Mouse (Mus musculus) testis, postnatal 14 days (tissue): ENCODE measurements around the gene Cdpf1.

Experiments
- DNase-seq: peaks from one replicate; pipeline ENCODE4 v3.0.0; 2021; ENCODE audit warnings: low spot score

Gene Cdpf1

DNA sequence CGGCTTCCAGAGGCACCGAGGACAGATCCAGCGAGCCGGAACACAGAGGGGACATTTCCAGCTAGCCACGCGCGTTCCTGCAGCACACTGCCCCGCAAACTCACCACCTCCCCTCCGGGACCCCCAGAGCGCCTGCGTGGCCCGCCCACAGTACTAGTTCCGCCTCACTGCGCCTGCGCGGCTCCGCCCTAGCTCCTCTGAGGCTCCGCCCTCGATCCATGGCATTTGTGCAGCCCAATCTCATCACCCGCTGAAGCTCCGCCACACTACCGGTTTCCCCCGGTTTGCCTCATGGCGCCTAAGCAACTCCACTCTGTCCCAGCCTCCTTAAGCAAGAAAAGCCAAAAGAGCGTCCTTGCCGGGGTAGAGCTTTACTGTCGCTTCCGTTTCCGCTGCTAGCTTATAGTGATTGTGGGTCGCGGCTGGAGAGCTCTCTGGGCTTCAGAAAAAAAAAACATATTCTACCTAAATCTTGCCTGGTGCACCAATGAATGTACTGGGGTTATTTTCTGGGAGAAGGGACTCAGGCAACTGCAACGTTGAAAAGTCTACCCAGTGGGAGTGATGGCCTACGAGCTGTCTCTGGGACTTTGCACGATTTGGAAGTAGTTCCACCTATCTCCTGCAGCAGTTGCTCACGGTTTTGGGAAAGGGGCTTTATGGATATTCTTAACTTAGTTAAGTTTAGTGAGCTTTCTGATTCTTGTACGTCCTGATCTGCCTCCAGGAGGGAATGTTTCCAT lies at the start of gene Cdpf1:
Gene Cdpf1 (minus strand): TSS at position 163 of the 743 bp plus-strand sequence.
- peak; percentile 96 for DNase-seq

DNA sequence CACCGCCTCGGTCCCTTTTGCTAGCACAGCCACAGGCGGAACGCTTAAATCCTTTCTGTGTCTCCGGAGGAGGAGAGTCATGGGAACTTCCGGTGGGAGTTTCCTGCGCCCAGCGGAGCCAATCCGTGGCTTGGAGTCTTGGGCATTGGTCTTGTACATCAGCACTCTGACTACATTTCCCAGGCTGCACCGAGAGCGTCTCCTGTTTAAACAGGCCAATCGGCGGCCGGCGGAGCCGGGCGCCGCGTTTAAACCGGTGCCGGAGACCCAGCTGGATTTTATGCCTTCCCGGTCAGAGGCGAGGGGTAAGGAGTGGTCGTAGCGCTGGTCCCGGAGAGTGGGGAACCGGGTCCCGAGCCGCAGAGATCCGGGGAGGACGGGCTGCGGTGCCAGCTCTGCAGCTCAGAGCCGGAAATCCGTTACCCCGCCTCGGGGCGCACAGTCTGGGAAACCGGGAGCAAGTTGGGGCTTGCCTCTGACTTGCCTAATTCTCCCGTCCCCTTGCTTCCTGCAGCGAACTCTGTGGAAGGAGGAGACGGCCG lies 48.1 kb upstream of the Cdpf1 start, which contains the start of gene Gtse1:
Gene Gtse1 (plus strand): TSS at position 256 of the 542 bp plus-strand sequence.
- peak; percentile 96 for DNase-seq

DNA sequence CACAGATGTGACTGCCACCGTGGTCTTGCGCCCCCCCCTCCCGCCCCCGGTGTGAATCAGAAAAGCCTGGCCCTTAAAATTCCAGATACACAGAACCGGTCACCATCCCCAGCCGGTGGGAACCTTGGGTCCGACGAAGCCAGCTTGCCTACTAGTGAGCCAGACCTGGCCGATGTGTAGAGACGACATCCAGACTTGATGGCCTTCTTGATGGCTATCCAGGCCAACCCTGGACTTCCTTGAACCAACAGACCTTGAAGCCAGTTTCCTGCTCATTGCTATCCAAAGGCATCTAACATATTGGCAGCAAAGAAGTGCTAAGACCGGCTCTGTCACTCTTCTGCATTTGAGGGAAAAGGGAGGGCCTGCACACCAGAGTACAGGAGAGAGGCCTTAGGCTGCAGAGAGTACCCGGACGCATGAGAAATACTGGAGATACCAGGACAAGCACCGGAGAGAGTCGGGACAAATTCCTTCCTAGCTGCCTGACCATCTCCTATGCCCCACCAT lies 47.5 kb upstream of the Cdpf1 start:
- no peak for DNase-seq

DNA sequence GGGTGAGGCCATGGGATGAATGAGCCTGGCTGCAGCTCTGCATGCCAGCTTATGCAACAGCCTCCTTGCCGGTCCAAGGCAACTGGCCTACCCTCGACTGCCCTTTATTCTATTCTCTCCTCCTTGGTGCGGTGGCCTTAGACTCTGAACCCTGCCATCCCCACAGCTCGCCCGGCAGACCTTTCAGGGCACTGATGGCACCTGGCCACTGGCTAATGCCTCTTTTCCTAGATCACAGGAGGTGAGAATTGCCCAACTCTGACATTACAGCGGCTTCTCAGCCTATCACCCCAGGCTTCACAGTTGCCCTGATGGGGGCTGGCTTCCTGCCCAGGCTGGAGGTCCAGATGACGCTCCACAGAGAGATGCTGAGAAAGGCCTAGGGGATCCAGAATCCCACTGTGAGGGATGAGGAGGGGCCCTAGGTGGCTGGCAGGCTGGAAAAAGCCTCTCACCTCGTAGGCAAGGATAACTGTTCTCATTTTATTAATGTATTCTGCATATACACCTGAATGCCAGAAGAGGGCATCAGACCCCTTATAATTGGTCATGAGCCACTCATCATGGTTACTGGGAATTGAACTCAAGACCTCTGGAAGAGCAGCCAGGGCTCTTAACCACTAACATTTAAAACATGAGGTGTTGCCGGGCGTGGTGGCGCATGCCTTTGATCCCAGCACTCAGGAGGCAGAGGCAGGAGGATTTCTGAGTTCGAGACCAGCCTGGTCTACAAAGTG lies 40.3 kb upstream of the Cdpf1 start:
- no peak for DNase-seq

DNA sequence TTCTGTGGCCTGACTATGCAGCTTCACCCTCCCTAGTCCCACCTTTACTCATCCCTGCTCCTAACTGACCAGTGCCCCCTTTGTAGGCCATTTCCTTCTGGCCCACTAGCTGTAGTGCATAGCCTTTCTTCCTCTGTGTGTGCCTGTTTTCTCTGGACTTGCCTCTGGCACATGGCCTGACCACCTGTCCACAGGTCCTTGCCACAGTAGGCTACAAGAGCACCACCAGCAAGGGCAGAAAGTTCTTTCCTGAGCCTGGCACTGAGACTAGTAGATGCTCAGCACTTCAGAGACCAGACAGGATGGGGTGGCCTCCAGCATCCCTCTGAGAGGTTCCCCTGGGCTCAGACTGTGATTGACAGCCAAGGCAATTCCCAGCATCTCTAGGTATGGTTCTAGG lies 33.6 kb upstream of the Cdpf1 start:
- DNase-seq = no peak

DNA sequence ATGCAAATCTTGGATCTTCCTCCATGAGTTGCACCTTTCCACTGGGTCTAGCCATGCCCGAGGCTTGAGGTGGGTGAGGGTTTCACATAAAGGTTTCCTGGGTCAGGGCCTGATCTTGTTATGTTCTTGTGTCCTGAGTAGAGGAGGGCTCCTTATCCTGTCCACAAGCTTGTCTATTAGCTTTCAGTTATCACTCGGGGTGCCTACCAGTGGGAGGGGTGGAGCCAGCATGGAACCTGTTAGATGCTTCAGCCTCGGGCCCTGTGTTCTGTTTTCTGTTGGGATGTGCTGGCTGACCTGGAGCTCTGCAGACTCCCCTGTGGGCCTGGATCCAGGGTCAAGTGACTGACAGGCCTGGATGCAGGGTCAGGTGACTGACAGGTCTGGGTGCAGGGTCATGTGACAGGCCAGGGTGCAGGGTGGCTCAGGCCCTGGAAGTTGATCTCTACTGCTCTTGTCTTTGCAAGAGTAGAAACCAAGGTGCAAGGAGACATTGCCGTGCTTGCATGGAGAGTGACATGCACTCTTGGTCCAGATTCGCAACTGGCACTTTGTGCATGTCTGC lies 30.4 kb upstream of the Cdpf1 start:
- DNase-seq = no peak

DNA sequence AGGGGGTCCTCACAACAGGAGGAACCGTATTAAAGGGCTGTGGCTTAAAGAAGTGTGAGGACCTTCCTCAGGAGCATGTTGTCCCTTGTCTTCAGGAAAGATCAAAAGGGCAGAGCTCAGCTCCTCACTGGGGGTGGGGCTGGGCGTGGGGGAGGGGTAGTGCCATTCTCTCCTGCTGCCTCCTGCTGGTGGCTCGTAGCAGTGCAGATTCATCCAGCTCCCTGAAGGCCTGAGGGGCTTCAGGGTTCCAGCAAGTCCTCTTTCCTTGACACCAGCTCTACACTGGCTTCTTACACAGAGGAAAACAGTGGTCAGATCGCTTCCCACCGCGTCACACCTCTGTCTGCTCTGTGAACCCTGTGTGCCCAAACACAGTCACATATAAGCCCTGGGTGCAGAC lies 29.5 kb upstream of the Cdpf1 start:
- no peak for DNase-seq

DNA sequence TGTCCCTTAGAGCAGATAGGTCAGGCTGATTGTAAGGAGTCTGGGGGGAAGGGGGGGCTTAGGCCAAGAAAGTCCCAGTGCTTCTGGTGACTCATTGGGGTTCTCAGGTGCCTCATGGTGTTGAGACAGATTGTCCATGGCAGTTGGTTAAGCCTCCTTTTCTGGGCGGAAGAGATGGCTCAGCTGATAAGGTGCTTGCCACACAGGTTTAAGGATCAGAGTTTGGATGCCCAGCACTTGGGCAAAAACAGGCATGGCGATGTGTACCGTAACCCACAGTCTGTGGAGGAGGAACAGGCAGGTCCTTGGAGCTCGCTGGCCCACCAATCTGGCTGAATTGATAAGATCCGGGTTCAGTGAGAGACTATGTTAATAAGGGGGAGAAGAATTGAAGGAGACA lies 25.4 kb upstream of the Cdpf1 start:
- DNase-seq = no peak

DNA sequence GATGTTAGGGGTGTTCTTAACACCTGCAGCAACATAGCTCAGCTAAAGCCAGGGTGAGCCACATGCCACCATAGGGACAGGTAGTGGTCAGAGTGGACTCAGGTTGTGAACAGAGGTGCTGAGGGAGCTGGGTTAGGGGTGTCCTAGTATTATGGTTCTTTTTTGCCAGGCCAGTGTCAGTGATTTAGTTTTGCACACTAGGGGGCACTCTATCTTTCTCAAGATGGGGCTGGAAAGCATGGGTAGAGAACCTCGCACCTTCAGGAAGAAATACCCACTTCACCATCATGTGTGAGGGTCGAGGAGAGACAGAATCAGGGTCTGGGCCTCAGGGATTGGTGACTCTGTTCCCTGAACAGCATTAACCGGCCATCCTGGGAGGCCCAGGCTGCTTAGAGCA lies 23.8 kb upstream of the Cdpf1 start:
- DNase-seq = no peak

DNA sequence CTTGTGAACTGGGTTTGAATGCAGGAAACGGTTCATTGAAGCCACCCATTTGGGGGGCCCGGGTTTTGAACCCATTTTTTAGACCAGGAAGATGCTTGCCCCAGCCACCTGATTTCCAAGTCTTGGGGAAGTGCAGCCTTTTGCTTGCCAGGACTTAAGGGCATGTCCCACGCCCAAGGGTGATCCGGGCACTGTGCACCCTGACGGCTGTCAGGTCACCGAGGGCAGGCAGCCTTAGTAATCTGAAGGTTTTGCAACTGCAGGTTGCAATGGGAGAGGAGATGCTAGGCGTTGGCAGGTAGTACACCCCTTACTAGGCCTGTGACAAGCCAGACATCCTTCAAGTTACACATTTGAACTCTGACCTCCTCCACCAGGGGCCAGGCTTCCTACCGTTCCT lies 21.1 kb upstream of the Cdpf1 start:
- DNase-seq = no peak

DNA sequence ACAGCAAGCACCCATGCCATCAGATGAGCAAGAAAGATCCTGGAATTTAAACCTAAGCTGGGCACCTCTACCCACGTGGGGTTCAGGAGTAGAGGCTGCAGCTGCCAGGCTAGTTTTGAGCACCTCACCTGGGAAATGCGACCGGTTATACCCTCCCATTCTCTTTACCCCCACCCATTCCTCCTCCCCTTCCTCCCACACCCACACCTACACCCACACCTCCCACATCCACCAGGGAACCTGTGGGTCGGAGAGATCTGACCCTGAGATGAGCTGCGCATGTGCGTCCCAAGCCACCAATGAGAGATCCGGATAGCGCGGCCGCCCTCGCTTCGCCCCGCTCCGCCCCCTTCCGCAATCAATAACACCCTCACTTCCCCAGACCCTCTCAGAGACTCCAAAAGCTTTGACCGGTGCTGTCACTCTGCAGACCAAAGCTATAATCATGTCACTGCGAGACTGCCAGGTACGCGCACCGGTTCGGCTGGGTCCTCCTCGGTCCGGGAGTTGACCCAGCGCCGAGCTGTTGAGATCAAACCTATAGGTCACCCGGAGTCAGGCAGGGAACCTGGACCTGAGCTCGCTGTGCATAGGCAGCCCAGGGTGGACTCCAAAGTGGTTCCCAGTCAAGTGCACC lies 20.6 kb upstream of the Cdpf1 start, which contains the start of gene Ttc38:
Gene Ttc38 (plus strand): TSS at position 353 of the 637 bp plus-strand sequence.
- DNase-seq = peak; percentile 77

DNA sequence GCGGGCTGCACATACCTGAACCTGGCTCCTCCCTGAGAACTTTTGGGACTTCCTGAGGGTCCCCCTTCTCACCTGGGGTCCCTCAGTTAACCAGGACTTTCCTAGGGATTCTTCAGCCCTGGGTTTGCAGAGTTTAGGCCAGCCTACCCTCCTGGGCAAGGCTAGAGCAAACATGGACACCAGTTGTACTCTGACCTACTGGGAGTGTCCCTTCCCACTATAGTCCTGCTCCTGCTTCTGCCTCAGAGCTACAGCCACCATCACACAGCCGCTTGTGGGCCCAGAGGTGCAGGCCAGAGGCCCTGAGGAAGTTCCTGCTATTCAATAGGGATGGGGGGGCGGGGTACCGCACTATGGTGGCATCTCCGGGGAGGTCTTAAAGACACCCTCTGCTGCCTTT lies 18.0 kb upstream of the Cdpf1 start:
- DNase-seq = no peak

DNA sequence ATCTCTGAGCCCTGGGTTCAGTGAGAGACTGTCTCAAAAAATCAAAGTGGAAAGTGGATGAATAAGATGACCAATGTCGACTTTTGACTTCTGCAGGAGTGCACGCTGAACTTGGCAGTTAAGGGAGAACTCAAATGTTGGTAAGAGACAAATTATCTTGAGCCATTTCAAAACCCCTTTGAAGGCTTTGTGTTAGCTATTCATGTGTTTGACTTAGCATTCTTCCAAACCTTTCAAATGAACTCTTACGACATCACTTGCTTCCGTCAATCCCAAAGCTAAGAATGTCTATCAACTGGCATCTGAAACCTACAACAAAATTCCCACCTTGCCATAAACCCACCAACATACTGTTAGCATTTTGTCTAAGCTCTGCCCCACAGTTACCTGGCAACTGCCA lies 16.6 kb upstream of the Cdpf1 start:
- no peak for DNase-seq

DNA sequence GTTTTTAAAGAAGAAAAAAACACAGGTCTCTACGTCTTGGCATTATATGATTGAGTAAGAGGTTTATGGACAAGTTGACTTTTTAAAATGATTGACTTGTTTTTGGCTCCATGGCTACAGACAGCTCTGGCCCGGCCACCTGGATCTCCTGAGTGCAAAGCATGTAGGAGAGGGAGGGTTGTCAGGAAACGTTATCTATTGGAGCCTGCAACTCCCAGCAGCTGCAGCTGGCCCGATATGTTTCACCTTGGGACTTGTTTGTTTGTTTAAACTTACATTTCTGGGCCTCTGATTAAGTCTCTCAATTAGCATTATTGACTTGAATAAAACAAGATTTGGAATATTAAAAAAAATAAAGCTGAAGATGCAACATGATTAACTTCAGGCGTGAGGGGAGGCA lies 15.2 kb upstream of the Cdpf1 start:
- no peak for DNase-seq

DNA sequence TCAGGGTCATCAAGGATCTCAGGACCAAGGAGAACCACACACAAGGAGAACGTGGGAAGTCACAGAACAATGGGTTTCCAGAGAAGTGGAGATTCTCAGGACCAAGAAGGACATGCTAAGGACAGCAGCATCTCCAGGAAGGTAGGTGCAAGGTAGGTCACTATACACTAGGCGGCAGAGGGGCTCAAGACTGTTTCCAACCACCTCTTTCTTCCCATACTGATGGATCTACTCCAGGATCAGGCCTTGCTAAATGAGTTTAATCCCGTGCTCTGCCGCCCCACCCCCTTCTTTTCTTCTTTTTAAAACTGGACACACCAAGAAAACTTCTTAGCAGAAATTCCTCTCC lies 10.5 kb upstream of the Cdpf1 start:
- DNase-seq = no peak

DNA sequence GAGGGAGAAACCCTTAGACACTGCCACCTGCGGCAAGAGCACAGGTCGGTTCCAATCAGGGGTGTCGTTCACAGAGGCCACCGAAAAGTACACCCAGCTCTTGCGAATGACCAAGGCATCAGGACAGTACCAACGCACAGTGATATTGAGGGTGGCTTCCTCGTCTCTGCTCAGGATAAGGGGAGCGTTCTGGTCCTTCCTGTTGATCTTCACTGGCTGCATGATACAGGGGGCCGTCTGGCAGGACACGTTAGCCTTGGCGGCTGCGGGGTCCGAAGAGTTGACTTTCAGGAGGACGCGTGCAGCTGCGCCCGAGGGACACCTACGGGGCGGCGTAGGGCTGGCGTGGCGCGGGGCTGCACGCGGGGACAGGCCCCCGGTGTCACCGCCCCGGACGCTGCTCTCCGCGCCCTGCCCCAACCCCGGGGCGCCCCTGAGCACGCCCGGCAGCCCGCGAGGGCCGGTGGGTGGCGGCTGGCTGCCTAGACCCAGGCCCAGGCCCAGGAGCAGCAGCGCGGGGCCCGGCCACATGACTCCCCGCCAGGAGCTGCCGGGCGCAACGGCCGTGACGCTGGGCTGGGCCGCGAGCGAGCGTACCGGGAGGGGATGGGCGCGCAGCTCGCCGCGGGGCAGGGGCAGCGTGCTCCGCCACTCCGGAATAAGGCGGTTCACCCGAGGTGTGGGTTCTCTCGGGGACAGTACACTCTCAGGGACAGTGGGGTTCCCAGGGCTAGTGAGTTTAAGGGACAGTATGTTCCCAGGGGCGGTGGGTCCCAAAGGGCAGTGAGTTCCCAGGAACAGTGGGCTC lies 9.9 kb upstream of the Cdpf1 start, which contains the start of gene Pkdrej:
Gene Pkdrej (minus strand): TSS at position 532 of the 808 bp plus-strand sequence.
- DNase-seq = no peak

DNA sequence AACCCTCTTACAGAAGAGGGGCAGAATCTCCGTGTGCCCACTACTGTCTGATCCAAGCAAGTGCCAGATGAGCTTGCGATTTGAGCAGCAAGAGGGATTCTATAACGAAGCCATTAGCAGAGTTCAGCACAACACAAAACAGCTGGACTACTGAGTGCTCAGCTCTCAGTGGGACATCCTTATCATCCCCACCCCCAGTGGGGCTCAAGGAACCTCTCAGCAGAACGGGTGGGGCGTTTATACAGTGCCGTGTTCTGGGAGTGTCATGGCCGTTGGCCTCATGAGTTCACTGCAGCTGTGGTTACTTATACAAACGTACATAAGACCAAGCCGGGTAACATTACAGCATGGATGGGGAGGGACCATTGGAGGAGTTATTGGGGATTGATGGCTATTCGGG lies 1.9 kb upstream of the Cdpf1 start:
- no peak for DNase-seq

DNA sequence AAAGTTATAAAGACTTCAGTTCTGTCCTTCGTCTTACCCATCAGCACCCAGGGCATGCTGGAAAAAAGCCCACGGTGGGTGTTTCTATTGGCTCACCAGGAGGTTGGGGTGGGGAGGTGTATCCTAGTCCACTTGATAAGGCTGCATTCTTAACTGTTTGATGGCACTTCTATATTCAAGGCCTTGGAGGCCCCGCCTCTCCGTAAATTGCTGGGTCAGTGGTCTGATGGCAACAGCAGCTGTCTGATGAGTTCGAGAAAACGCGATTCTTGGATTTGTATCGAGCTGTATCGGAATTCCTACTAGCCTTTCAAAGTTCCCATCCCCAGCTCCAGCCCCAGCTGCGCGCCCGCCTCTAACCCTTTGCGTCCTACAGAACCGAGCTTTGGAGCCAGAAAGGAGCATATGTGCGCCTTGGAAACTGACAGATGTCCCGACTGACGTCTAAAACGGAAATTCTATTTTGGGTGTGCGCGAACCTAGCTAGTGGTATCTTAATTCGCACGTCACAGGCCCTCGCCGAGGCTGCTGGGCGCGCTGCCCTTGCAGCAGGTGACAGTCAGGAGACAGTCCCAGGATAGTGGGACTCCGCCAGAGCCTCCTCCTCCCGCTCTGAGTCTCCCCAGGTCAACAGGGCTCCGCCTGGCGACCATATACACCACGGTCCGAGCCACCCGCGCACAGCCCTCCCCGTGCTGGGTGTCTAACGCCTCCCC lies 533 bp downstream of the Cdpf1 start:
- peak; percentile 41 for DNase-seq

DNA sequence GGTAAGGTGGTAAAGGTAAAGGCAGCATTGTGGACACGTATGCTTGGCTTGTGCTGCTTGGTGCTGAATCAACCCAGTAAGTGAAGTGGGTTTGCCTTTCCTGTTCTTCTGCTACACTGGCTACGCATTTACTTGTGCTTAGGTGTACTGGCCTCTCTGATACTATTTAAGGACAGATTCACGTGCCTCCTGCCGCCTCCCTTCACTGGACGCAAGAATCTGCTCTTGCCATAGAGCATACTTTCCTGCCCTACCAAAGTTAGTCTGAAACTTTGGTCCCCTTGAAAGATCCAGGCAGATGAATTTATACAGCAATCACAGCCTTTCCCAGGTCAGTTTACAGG lies 1.1 kb downstream of the Cdpf1 start:
- DNase-seq = no peak

DNA sequence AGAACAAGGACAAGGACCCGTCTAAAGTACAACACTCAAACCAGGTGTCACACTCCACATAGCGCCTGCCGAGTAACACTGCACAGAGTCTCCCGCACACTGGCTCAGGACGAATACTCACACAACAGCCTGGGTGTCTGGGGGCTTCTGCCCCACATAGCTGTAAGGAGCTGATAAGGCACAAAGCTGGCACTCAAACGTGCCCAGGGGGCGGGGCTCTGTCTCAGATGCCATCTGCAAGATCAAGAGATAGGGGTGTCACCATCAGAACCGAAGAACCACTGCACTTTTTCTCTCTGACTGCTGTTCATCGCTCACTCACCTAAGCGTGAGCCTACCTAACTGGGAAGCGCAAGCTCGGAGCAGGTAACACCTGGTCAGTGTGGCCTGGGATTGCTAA lies 2.4 kb downstream of the Cdpf1 start:
- DNase-seq = no peak

DNA sequence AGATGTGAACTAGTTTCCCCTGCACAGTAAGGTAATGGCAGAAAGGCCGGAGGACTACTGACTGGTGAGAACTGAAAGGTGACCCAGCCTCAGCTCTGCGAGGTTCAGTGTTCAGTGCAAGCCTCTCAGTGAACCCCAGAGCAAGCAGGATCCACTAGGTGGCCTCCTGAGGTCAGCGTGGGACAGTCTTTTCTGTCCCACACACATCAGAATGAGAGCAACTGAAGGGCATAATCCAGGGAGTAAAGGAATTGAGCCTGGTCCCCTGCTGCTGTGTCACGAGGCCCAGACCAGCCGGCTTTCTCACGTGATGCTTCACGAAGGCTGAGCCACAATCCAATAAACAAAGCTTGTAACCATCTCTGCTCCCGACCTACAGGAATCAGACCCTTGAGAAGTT lies 3.1 kb downstream of the Cdpf1 start:
- no peak for DNase-seq
